Mouse (Mus musculus) spleen, adult 2 months (tissue): ENCODE results near the gene 9930111J21Rik1.
"Not testable (repeated sequence)": the region's sequence is repeated elsewhere in the genome, so short reads cannot be mapped to it uniquely, and the experiment has no call there.

Experiments
- CTCF ChIP-seq: fragments of 200-500 bp; IDR thresholded peaks from 2 replicates; pipeline ENCODE4 v1.5.1; 2011; ENCODE audit warnings: mild to moderate bottlenecking, inconsistent platforms; ENCODE audit not compliant: insufficient read depth, insufficient read length, insufficient replicate concordance; ENCODE audit errors: extremely low read depth
- POLR2A ChIP-seq: fragments of 200-500 bp; IDR thresholded peaks from 2 replicates; pipeline ENCODE4 v1.6.1; 2011; ENCODE audit warnings: low read depth, low read length, inconsistent platforms

DNA sequence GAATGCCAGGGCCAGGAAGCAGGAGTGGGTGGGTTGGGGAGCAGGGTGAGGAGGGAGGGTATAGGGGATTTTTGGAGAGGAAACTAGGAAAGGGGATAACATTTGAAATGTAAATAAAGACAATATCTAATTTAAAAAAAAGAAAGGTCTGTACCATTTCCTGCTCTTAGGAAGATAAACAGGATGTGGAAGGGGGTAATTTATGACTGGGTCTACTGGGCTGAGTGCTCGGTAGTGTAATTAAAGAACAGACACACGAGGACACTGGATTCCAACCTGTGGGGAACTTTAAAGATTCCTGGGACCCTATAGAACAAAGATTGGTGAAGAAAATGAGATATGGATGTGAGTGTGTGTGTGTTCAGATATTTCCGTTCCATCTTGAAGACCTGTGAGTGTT, 3.6 kb upstream of the 9930111J21Rik1 start:
- not testable (repeated sequence) for TF ChIP-seq CTCF, POLR2A
